Mouse (Mus musculus): ENCODE measurements around the gene Slc2a1. TPM values are rescaled to one million over a fixed set of nuclear protein-coding genes. Genes with fewer than 3 reads are reported as not detected.
A peak's percentile ranks its signal among the peaks of the same experiment; 100 is the strongest.

Slc2a1 gene
- polyA plus RNA-seq, 1 experiment, result 20.9 TPM

- no peak for TF ChIP-seq POLR2A (IDR thresholded peaks at IDR 0.05; ENCODE audit: borderline replicate concordance, control insufficient read depth, low read depth, low read length)
- no peak for TF ChIP-seq CTCF (IDR thresholded peaks at IDR 0.05; ENCODE audit: control insufficient read depth, insufficient read depth, low read length)
- H3K4me1 ChIP-seq (ENCODE audit: control insufficient read depth, insufficient read depth, low read length), result peaks cover 1% of the 10 kb centered on the region; the same call in 1 of the 2 replicates
- no peak overlapping the region for H3K27ac ChIP-seq (ENCODE audit: control insufficient read depth, insufficient read depth, low read depth, low read length, poor library complexity)
- 86% methylated on average over 18 of the region's 18 CpGs for WGBS
- H3K4me3 ChIP-seq (replicated peaks; ENCODE audit: control insufficient read depth, low read depth, low read length), result no peak overlapping the region
Observed at GRCm38 (mm10) chr4:119138171-119138570, 29.7 kb downstream of the Slc2a1 start.

GRCm38 (mm10) chr4:119138776-119139175 is 30.3 kb downstream of the Slc2a1 start:
- TF ChIP-seq POLR2A (IDR thresholded peaks at IDR 0.05; ENCODE audit: borderline replicate concordance, control insufficient read depth, low read depth, low read length) (no peak), CTCF (IDR thresholded peaks at IDR 0.05; ENCODE audit: control insufficient read depth, insufficient read depth, low read length) (no peak)
- H3K4me1 ChIP-seq (ENCODE audit: control insufficient read depth, insufficient read depth, low read length), result peaks cover 1% of the 10 kb centered on the region; the same call in 1 of the 2 replicates
- WGBS, result 76% methylated on average over 8 of the region's 8 CpGs
- no peak overlapping the region for H3K4me3 ChIP-seq (replicated peaks; ENCODE audit: control insufficient read depth, low read depth, low read length)
- H3K27ac ChIP-seq (ENCODE audit: control insufficient read depth, insufficient read depth, low read depth, low read length, poor library complexity), result no peak overlapping the region

GRCm38 (mm10) chr4:119140126-119140525 is 31.6 kb downstream of the Slc2a1 start:
- 51% methylated on average over 3 of the region's 3 CpGs for WGBS
- H3K27ac ChIP-seq (ENCODE audit: control insufficient read depth, insufficient read depth, low read depth, low read length, poor library complexity), result no peak overlapping the region
- TF ChIP-seq POLR2A (IDR thresholded peaks at IDR 0.05; ENCODE audit: borderline replicate concordance, control insufficient read depth, low read depth, low read length) (no peak), CTCF (IDR thresholded peaks at IDR 0.05; ENCODE audit: control insufficient read depth, insufficient read depth, low read length) (peak; percentile 89)
- peaks cover 1% of the 10 kb centered on the region; the same call in 1 of the 2 replicates for H3K4me1 ChIP-seq (ENCODE audit: control insufficient read depth, insufficient read depth, low read length)
- H3K4me3 ChIP-seq (replicated peaks; ENCODE audit: control insufficient read depth, low read depth, low read length), result no peak overlapping the region

- no peak overlapping the region for H3K27ac ChIP-seq (ENCODE audit: control insufficient read depth, insufficient read depth, low read depth, low read length, poor library complexity)
- TF ChIP-seq POLR2A (IDR thresholded peaks at IDR 0.05; ENCODE audit: borderline replicate concordance, control insufficient read depth, low read depth, low read length) (no peak), CTCF (IDR thresholded peaks at IDR 0.05; ENCODE audit: control insufficient read depth, insufficient read depth, low read length) (no peak)
- WGBS, result 78% methylated on average over 10 of the region's 10 CpGs
- peaks cover 1% of the 10 kb centered on the region; the same call in 1 of the 2 replicates for H3K4me1 ChIP-seq (ENCODE audit: control insufficient read depth, insufficient read depth, low read length)
- no peak overlapping the region for H3K4me3 ChIP-seq (replicated peaks; ENCODE audit: control insufficient read depth, low read depth, low read length)
Observed at GRCm38 (mm10) chr4:119141191-119141590, 32.7 kb downstream of the Slc2a1 start.

GRCm38 (mm10) chr4:119142230-119142871 is 33.8 kb downstream of the Slc2a1 start:
- Histone ChIP-seq H3K4me1 (ENCODE audit: control insufficient read depth, insufficient read depth, low read length) (peaks cover 1% of the 10 kb centered on the region; the same call in 1 of the 2 replicates), H3K27ac (ENCODE audit: control insufficient read depth, insufficient read depth, low read depth, low read length, poor library complexity) (no peak overlapping the region), H3K4me3 (replicated peaks; ENCODE audit: control insufficient read depth, low read depth, low read length) (no peak overlapping the region)
- 59% methylated on average over 24 of the region's 24 CpGs for WGBS
- TF ChIP-seq CTCF (IDR thresholded peaks at IDR 0.05; ENCODE audit: control insufficient read depth, insufficient read depth, low read length) (peak; percentile 52), POLR2A (IDR thresholded peaks at IDR 0.05; ENCODE audit: borderline replicate concordance, control insufficient read depth, low read depth, low read length) (no peak)

GRCm38 (mm10) chr4:119146816-119147215 is 38.3 kb downstream of the Slc2a1 start:
- Histone ChIP-seq H3K27ac (ENCODE audit: control insufficient read depth, insufficient read depth, low read depth, low read length, poor library complexity) (no peak overlapping the region), H3K4me3 (replicated peaks; ENCODE audit: control insufficient read depth, low read depth, low read length) (no peak overlapping the region), H3K4me1 (ENCODE audit: control insufficient read depth, insufficient read depth, low read length) (no peaks in the 10 kb centered on the region)
- WGBS, result 88% methylated on average over 7 of the region's 7 CpGs
- no peak for TF ChIP-seq POLR2A (IDR thresholded peaks at IDR 0.05; ENCODE audit: borderline replicate concordance, control insufficient read depth, low read depth, low read length)
- TF ChIP-seq CTCF (IDR thresholded peaks at IDR 0.05; ENCODE audit: control insufficient read depth, insufficient read depth, low read length), result no peak

GRCm38 (mm10) chr4:119147347-119147746 is 38.8 kb downstream of the Slc2a1 start:
- TF ChIP-seq CTCF (IDR thresholded peaks at IDR 0.05; ENCODE audit: control insufficient read depth, insufficient read depth, low read length) (no peak), POLR2A (IDR thresholded peaks at IDR 0.05; ENCODE audit: borderline replicate concordance, control insufficient read depth, low read depth, low read length) (no peak)
- H3K4me3 ChIP-seq (replicated peaks; ENCODE audit: control insufficient read depth, low read depth, low read length), result no peak overlapping the region
- 80% methylated on average over 5 of the region's 5 CpGs for WGBS
- no peak overlapping the region for H3K27ac ChIP-seq (ENCODE audit: control insufficient read depth, insufficient read depth, low read depth, low read length, poor library complexity)
- H3K4me1 ChIP-seq (ENCODE audit: control insufficient read depth, insufficient read depth, low read length), result no peaks in the 10 kb centered on the region

GRCm38 (mm10) chr4:119148741-119149140 is 40.2 kb downstream of the Slc2a1 start:
- H3K27ac ChIP-seq (ENCODE audit: control insufficient read depth, insufficient read depth, low read depth, low read length, poor library complexity), result no peak overlapping the region
- TF ChIP-seq CTCF (IDR thresholded peaks at IDR 0.05; ENCODE audit: control insufficient read depth, insufficient read depth, low read length) (no peak), POLR2A (IDR thresholded peaks at IDR 0.05; ENCODE audit: borderline replicate concordance, control insufficient read depth, low read depth, low read length) (no peak)
- no peaks in the 10 kb centered on the region for H3K4me1 ChIP-seq (ENCODE audit: control insufficient read depth, insufficient read depth, low read length)
- H3K4me3 ChIP-seq (replicated peaks; ENCODE audit: control insufficient read depth, low read depth, low read length), result no peak overlapping the region
- 70% methylated on average over 11 of the region's 11 CpGs for WGBS
